Mouse (Mus musculus) layer of hippocampus, adult 11-12 months (tissue): Measurements from ENCODE around the gene Hemgn.

Source experiments
- DNase-seq: peaks from one replicate; pipeline ENCODE4 v3.0.0; 2022; ENCODE audit warnings: low spot score

Gene Hemgn

GRCm38 (mm10) chr4:46412113-46412512, 1.2 kb downstream of the Hemgn start:
- DNase-seq: no peak

- DNase-seq: peak; percentile 12
Measured at GRCm38 (mm10) chr4:46411489-46411888, 1.8 kb downstream of the Hemgn start.

GRCm38 (mm10) chr4:46410677-46411076, 2.6 kb downstream of the Hemgn start:
- no peak for DNase-seq

GRCm38 (mm10) chr4:46406966-46407703, 6.2 kb downstream of the Hemgn start:
- no peak for DNase-seq

GRCm38 (mm10) chr4:46404042-46404795, 9.1 kb downstream of the Hemgn start:
- DNase-seq: no peak

GRCm38 (mm10) chr4:46398839-46399238, 14.5 kb downstream of the Hemgn start:
- DNase-seq: no peak

- no peak for DNase-seq
Measured at GRCm38 (mm10) chr4:46395736-46396135, 17.6 kb downstream of the Hemgn start.

GRCm38 (mm10) chr4:46394388-46394787, 18.9 kb downstream of the Hemgn start:
- no peak for DNase-seq

- DNase-seq: peak; percentile 86
Measured at GRCm38 (mm10) chr4:46390390-46390970, 22.8 kb downstream of the Hemgn start.

GRCm38 (mm10) chr4:46389612-46390341, 23.5 kb downstream of the Hemgn start:
- no peak for DNase-seq

GRCm38 (mm10) chr4:46389013-46389611, 24.2 kb downstream of the Hemgn start, which contains the start of gene Trmo:
Gene Trmo (minus strand): TSS chr4:46389437.
- DNase-seq: peak; percentile 95

GRCm38 (mm10) chr4:46388556-46388955, 24.8 kb downstream of the Hemgn start:
- no peak for DNase-seq

GRCm38 (mm10) chr4:46374869-46375368, 38.4 kb downstream of the Hemgn start:
- DNase-seq: peak; percentile 82

GRCm38 (mm10) chr4:46374455-46374854, 38.9 kb downstream of the Hemgn start:
- peak; percentile 19 for DNase-seq

- no peak for DNase-seq
Measured at GRCm38 (mm10) chr4:46371030-46371429, 42.3 kb downstream of the Hemgn start.

- no peak for DNase-seq
Measured at GRCm38 (mm10) chr4:46370406-46370805, 42.9 kb downstream of the Hemgn start.

GRCm38 (mm10) chr4:46369070-46369469, 44.2 kb downstream of the Hemgn start:
- DNase-seq: no peak

GRCm38 (mm10) chr4:46367487-46367959, 45.8 kb downstream of the Hemgn start:
- DNase-seq: no peak

GRCm38 (mm10) chr4:46364360-46364759, 48.9 kb downstream of the Hemgn start:
- DNase-seq: no peak

- DNase-seq: no peak
Measured at GRCm38 (mm10) chr4:46361258-46361657, 52.0 kb downstream of the Hemgn start.

- DNase-seq: no peak
Measured at GRCm38 (mm10) chr4:46359539-46360253, 53.6 kb downstream of the Hemgn start.
